Mouse (Mus musculus): ENCODE measurements around the gene Bicdl1. TPM values are rescaled to one million over a fixed set of nuclear protein-coding genes. Genes with fewer than 3 reads are reported as not detected.

Gene Bicdl1
- 6.1 and 7.1 TPM in 2 replicates for polyA plus RNA-seq (2014; fragmentation: Nextera tagmentation; extraction: Ambion mirVana)

GRCm38 (mm10) chr5:115731001-115731731 is at the start of gene Bicdl1:
Bicdl1 (minus strand) TSS chr5:115731621.
- WGBS = under 1% methylated on average over 78 of the region's 83 CpGs
- no peak within 1 kb of the TSS for H3K27ac ChIP-seq (replicated peaks in 1 of 2; ENCODE audit: control insufficient read depth in 1 of 2, insufficient read depth in 1 of 2, low read depth in 2 of 2, low read length in 2 of 2)
- ATAC-seq (ENCODE audit: insufficient number of reproducible peaks, insufficient read depth, low FRiP score, low read depth) = peak; percentile 59; the same call in 1 of the 2 replicates

GRCm38 (mm10) chr5:115776911-115777310 is 45.5 kb upstream of the Bicdl1 start:
- 49% methylated on average over 4 of the region's 4 CpGs for WGBS
- no peak for ATAC-seq (ENCODE audit: insufficient number of reproducible peaks, insufficient read depth, low FRiP score, low read depth)
- no peak overlapping the region for H3K4me3 ChIP-seq (ENCODE audit: control insufficient read depth in 1 of 2, insufficient read depth in 1 of 2, low read depth in 1 of 2, low read length in 2 of 2)
- H3K9ac ChIP-seq (ENCODE audit: low read length) = no peak overlapping the region
- H3K4me2 ChIP-seq (ENCODE audit: low read length) = no peak overlapping the region
- no peaks in the 10 kb centered on the region for H3K9me3 ChIP-seq (ENCODE audit: control insufficient read depth, low read length)
- no peaks in the 10 kb centered on the region for H3K4me1 ChIP-seq (ENCODE audit: control insufficient read depth in 2 of 2, insufficient read depth in 2 of 2, low read length in 2 of 2)
- H3K36me3 ChIP-seq (ENCODE audit: control insufficient read depth, insufficient read depth, low read length) = no peaks in the 10 kb centered on the region
- no peak overlapping the region for H3K27ac ChIP-seq (replicated peaks in 1 of 2; ENCODE audit: control insufficient read depth in 1 of 2, insufficient read depth in 1 of 2, low read depth in 2 of 2, low read length in 2 of 2)
- no peaks in the 10 kb centered on the region for H3K27me3 ChIP-seq (ENCODE audit: control insufficient read depth, insufficient read depth, low read length)

More at GRCm38 (mm10) chr5:115731001-115731731, at the start of gene Bicdl1:
- Histone ChIP-seq H3K27me3 (ENCODE audit: control insufficient read depth, insufficient read depth, low read length) (peaks cover 49% of the 10 kb centered on the region), H3K4me1 (ENCODE audit: control insufficient read depth in 2 of 2, insufficient read depth in 2 of 2, low read length in 2 of 2) (peaks cover 9 to 10% of the 10 kb centered on the region in 2 experiments), H3K4me3 (ENCODE audit: control insufficient read depth in 1 of 2, insufficient read depth in 1 of 2, low read depth in 1 of 2, low read length in 2 of 2) (peak within 1 kb of the TSS; percentile 57 to 67), H3K9me3 (ENCODE audit: control insufficient read depth, low read length) (no peaks in the 10 kb centered on the region), H3K36me3 (ENCODE audit: control insufficient read depth, insufficient read depth, low read length) (no peaks in the 10 kb centered on the region), H3K9ac (ENCODE audit: low read length) (no peak within 1 kb of the TSS), H3K4me2 (ENCODE audit: low read length) (peak within 1 kb of the TSS; percentile 99)

- WGBS = 57% methylated on average over 4 of the region's 4 CpGs
- Histone ChIP-seq H3K4me2 (ENCODE audit: low read length) (no peak overlapping the region), H3K4me1 (ENCODE audit: control insufficient read depth in 2 of 2, insufficient read depth in 2 of 2, low read length in 2 of 2) (no peaks in the 10 kb centered on the region), H3K4me3 (ENCODE audit: control insufficient read depth in 1 of 2, insufficient read depth in 1 of 2, low read depth in 1 of 2, low read length in 2 of 2) (no peak overlapping the region), H3K27me3 (ENCODE audit: control insufficient read depth, insufficient read depth, low read length) (no peaks in the 10 kb centered on the region), H3K27ac (replicated peaks in 1 of 2; ENCODE audit: control insufficient read depth in 1 of 2, insufficient read depth in 1 of 2, low read depth in 2 of 2, low read length in 2 of 2) (no peak overlapping the region), H3K9me3 (ENCODE audit: control insufficient read depth, low read length) (no peaks in the 10 kb centered on the region), H3K9ac (ENCODE audit: low read length) (no peak overlapping the region), H3K36me3 (ENCODE audit: control insufficient read depth, insufficient read depth, low read length) (no peaks in the 10 kb centered on the region)
- no peak for ATAC-seq (ENCODE audit: insufficient number of reproducible peaks, insufficient read depth, low FRiP score, low read depth)
These were observed 43.9 kb upstream of the Bicdl1 start for GRCm38 (mm10) chr5:115775350-115775749.

DNA sequence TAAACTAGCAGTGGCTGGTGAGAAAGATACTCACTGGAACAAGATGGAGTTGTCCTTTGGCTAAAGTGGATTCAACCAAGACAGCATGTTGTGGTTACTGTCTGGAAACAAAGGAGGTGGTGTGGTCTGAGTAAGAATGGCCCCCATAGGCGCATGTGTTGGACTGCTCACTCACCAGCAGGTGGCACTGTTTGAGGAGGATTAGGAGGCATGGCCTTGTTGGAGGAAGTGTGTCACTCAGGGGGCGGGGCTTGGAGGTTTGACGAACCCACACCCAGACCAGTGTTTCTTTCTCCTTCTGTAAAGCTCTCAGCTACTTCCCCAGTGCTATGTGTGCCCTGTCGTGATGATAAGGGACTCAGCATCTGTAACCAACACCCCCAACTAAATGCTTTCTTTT is 38.6 kb upstream of the Bicdl1 start:
- Histone ChIP-seq H3K4me1 (ENCODE audit: control insufficient read depth in 2 of 2, insufficient read depth in 2 of 2, low read length in 2 of 2) (no peaks in the 10 kb centered on the region), H3K4me2 (ENCODE audit: low read length) (no peak overlapping the region), H3K27me3 (ENCODE audit: control insufficient read depth, insufficient read depth, low read length) (no peaks in the 10 kb centered on the region), H3K4me3 (ENCODE audit: control insufficient read depth in 1 of 2, insufficient read depth in 1 of 2, low read depth in 1 of 2, low read length in 2 of 2) (no peak overlapping the region), H3K9ac (ENCODE audit: low read length) (no peak overlapping the region), H3K36me3 (ENCODE audit: control insufficient read depth, insufficient read depth, low read length) (no peaks in the 10 kb centered on the region), H3K27ac (replicated peaks in 1 of 2; ENCODE audit: control insufficient read depth in 1 of 2, insufficient read depth in 1 of 2, low read depth in 2 of 2, low read length in 2 of 2) (no peak overlapping the region), H3K9me3 (ENCODE audit: control insufficient read depth, low read length) (no peaks in the 10 kb centered on the region; the same call in 1 of the 2 replicates)
- WGBS = 88% methylated on average over 4 of the region's 4 CpGs
- ATAC-seq (ENCODE audit: insufficient number of reproducible peaks, insufficient read depth, low FRiP score, low read depth) = no peak

GRCm38 (mm10) chr5:115769116-115769515 is 37.7 kb upstream of the Bicdl1 start:
- WGBS = 86% methylated on average over 4 of the region's 4 CpGs
- no peaks in the 10 kb centered on the region; the same call in 1 of the 2 replicates for H3K9me3 ChIP-seq (ENCODE audit: control insufficient read depth, low read length)
- no peak overlapping the region for H3K27ac ChIP-seq (replicated peaks in 1 of 2; ENCODE audit: control insufficient read depth in 1 of 2, insufficient read depth in 1 of 2, low read depth in 2 of 2, low read length in 2 of 2)
- no peak overlapping the region for H3K4me3 ChIP-seq (ENCODE audit: control insufficient read depth in 1 of 2, insufficient read depth in 1 of 2, low read depth in 1 of 2, low read length in 2 of 2)
- H3K9ac ChIP-seq (ENCODE audit: low read length) = no peak overlapping the region
- no peaks in the 10 kb centered on the region for H3K27me3 ChIP-seq (ENCODE audit: control insufficient read depth, insufficient read depth, low read length)
- H3K4me2 ChIP-seq (ENCODE audit: low read length) = no peak overlapping the region
- no peak for ATAC-seq (ENCODE audit: insufficient number of reproducible peaks, insufficient read depth, low FRiP score, low read depth)
- no peaks in the 10 kb centered on the region for H3K36me3 ChIP-seq (ENCODE audit: control insufficient read depth, insufficient read depth, low read length)
- no peaks in the 10 kb centered on the region for H3K4me1 ChIP-seq (ENCODE audit: control insufficient read depth in 2 of 2, insufficient read depth in 2 of 2, low read length in 2 of 2)

DNA sequence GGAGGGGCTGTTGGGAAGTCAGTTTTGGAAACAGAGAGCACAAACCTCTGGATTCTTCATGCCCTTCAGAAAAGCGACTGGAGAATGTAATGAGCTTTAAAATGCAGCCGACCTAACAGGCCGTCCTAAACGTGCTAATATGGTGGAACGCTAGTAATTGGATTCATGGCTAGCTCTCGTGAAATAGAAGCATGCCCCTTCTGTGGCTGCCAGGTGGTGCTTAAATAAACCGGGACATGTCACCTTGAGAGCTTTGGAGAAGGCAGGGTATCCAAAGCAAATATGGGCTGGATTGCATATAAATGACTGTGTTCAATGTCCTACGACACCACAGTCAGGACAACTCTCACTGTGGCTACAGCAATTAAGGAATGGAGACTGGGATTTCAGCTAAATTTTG is 35.4 kb upstream of the Bicdl1 start:
- no peaks in the 10 kb centered on the region for H3K4me1 ChIP-seq (ENCODE audit: control insufficient read depth in 2 of 2, insufficient read depth in 2 of 2, low read length in 2 of 2)
- no peaks in the 10 kb centered on the region; the same call in 1 of the 2 replicates for H3K9me3 ChIP-seq (ENCODE audit: control insufficient read depth, low read length)
- no peak overlapping the region for H3K9ac ChIP-seq (ENCODE audit: low read length)
- no peak overlapping the region for H3K4me3 ChIP-seq (ENCODE audit: control insufficient read depth in 1 of 2, insufficient read depth in 1 of 2, low read depth in 1 of 2, low read length in 2 of 2)
- 69% methylated on average over 8 of the region's 8 CpGs for WGBS
- H3K4me2 ChIP-seq (ENCODE audit: low read length) = no peak overlapping the region
- ATAC-seq (ENCODE audit: insufficient number of reproducible peaks, insufficient read depth, low FRiP score, low read depth) = no peak
- H3K27me3 ChIP-seq (ENCODE audit: control insufficient read depth, insufficient read depth, low read length) = no peaks in the 10 kb centered on the region
- H3K27ac ChIP-seq (replicated peaks in 1 of 2; ENCODE audit: control insufficient read depth in 1 of 2, insufficient read depth in 1 of 2, low read depth in 2 of 2, low read length in 2 of 2) = no peak overlapping the region
- no peaks in the 10 kb centered on the region for H3K36me3 ChIP-seq (ENCODE audit: control insufficient read depth, insufficient read depth, low read length)

DNA sequence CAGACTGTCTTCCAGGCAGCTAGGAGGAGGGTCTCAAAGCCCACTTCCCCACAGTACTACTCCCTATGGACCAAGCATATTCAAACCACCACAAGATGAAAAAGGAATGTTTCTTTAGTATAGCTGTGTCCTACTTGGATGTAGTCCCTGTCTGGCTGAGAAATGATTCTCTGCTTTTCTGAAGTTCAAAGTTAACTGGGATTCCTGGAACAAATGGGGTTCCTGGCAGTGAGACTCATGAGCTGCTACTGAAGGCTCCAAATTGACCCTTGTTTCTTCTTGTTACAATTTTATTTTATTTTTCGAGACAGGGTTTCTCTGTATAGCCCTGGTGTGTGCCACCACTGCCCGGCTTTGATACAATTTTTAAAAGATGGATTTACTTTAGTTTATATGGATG is 32.6 kb upstream of the Bicdl1 start:
- Histone ChIP-seq H3K4me3 (ENCODE audit: control insufficient read depth in 1 of 2, insufficient read depth in 1 of 2, low read depth in 1 of 2, low read length in 2 of 2) (no peak overlapping the region), H3K9ac (ENCODE audit: low read length) (no peak overlapping the region), H3K27ac (replicated peaks in 1 of 2; ENCODE audit: control insufficient read depth in 1 of 2, insufficient read depth in 1 of 2, low read depth in 2 of 2, low read length in 2 of 2) (no peak overlapping the region), H3K4me1 (ENCODE audit: control insufficient read depth in 2 of 2, insufficient read depth in 2 of 2, low read length in 2 of 2) (no peaks in the 10 kb centered on the region), H3K4me2 (ENCODE audit: low read length) (no peak overlapping the region), H3K36me3 (ENCODE audit: control insufficient read depth, insufficient read depth, low read length) (no peaks in the 10 kb centered on the region), H3K27me3 (ENCODE audit: control insufficient read depth, insufficient read depth, low read length) (no peaks in the 10 kb centered on the region), H3K9me3 (ENCODE audit: control insufficient read depth, low read length) (no peaks in the 10 kb centered on the region)
- WGBS = 78% methylated on average over 2 of the region's 2 CpGs
- no peak for ATAC-seq (ENCODE audit: insufficient number of reproducible peaks, insufficient read depth, low FRiP score, low read depth)

- Histone ChIP-seq H3K9me3 (ENCODE audit: control insufficient read depth, low read length) (no peaks in the 10 kb centered on the region), H3K4me3 (ENCODE audit: control insufficient read depth in 1 of 2, insufficient read depth in 1 of 2, low read depth in 1 of 2, low read length in 2 of 2) (no peak overlapping the region), H3K4me1 (ENCODE audit: control insufficient read depth in 2 of 2, insufficient read depth in 2 of 2, low read length in 2 of 2) (no peaks in the 10 kb centered on the region), H3K9ac (ENCODE audit: low read length) (no peak overlapping the region), H3K4me2 (ENCODE audit: low read length) (no peak overlapping the region), H3K27ac (replicated peaks in 1 of 2; ENCODE audit: control insufficient read depth in 1 of 2, insufficient read depth in 1 of 2, low read depth in 2 of 2, low read length in 2 of 2) (no peak overlapping the region), H3K36me3 (ENCODE audit: control insufficient read depth, insufficient read depth, low read length) (no peaks in the 10 kb centered on the region), H3K27me3 (ENCODE audit: control insufficient read depth, insufficient read depth, low read length) (no peaks in the 10 kb centered on the region)
- ATAC-seq (ENCODE audit: insufficient number of reproducible peaks, insufficient read depth, low FRiP score, low read depth) = no peak
- WGBS = 48% methylated on average over 11 of the region's 11 CpGs
These were observed 29.5 kb upstream of the Bicdl1 start for GRCm38 (mm10) chr5:115760903-115761302.
